Mouse (Mus musculus) ES-E14 (cell line): ENCODE data around the gene Dynll1. TPM values are rescaled to one million over a fixed set of nuclear protein-coding genes. Genes with fewer than 3 reads are reported as not detected.

Experiments
- DNase-seq: peaks from one replicate; pipeline ENCODE4 v3.0.0-alpha.2; 2013; ENCODE audit warnings: low read depth, low spot score
- H3K27ac ChIP-seq: 2 replicates; pipeline ENCODE4 v1.5.1; 2012; ENCODE audit warnings: low read depth, mild to moderate bottlenecking, low read length, moderate library complexity, mixed read lengths; ENCODE audit not compliant: poor library complexity, insufficient read depth, severe bottlenecking
- H3K36me3 ChIP-seq: 2 replicates; pipeline ENCODE4 v1.6.1; 2012; ENCODE audit warnings: mild to moderate bottlenecking, low read length, moderate library complexity, mixed read lengths; ENCODE audit not compliant: control insufficient read depth, poor library complexity, insufficient read depth, severe bottlenecking
- H3K4me1 ChIP-seq, 2 experiments: fragments of 150-350 bp in 1 of 2; sonication (generic) in 1 of 2; 2 replicates each; pipeline ENCODE4 v1.6.1; 2012; ENCODE audit warnings: low read length in 2 of 2, mild to moderate bottlenecking in 1 of 2, mixed read lengths in 1 of 2; ENCODE audit not compliant: control insufficient read depth in 2 of 2, insufficient read depth in 2 of 2, poor library complexity in 1 of 2
- H3K4me3 ChIP-seq, 2 experiments: fragments of 150-350 bp in 1 of 2; sonication (generic) in 1 of 2; 2 replicates each; pipeline ENCODE4 v1.5.1; 2012; ENCODE audit warnings: low read length in 2 of 2, low read depth in 1 of 2, mild to moderate bottlenecking in 1 of 2, mixed read lengths in 1 of 2; ENCODE audit not compliant: insufficient read depth in 1 of 2, poor library complexity in 1 of 2, severe bottlenecking in 1 of 2
- H3K9ac ChIP-seq: 2 replicates; pipeline ENCODE4 v1.6.1; 2012; ENCODE audit warnings: low read depth, mild to moderate bottlenecking, low read length, mixed read lengths; ENCODE audit not compliant: poor library complexity, insufficient read depth, severe bottlenecking
- H3K9me3 ChIP-seq: fragments of 150-350 bp; sonication (generic); 2 replicates; pipeline ENCODE4 v1.6.1; 2012; ENCODE audit warnings: low read depth, mild to moderate bottlenecking, low read length; ENCODE audit not compliant: control insufficient read depth, insufficient read depth
- CHD2 ChIP-seq: IDR thresholded peaks from 2 replicates; pipeline ENCODE4 v1.6.1; 2014; ENCODE audit warnings: mild to moderate bottlenecking, low read depth, low read length, inconsistent platforms
- HCFC1 ChIP-seq: IDR thresholded peaks from 2 replicates; pipeline ENCODE4 v1.6.1; 2012; ENCODE audit warnings: low read length, inconsistent platforms, borderline replicate concordance; ENCODE audit not compliant: insufficient read depth
- MAFK ChIP-seq: IDR thresholded peaks from 2 replicates; pipeline ENCODE4 v1.6.1; 2014; ENCODE audit warnings: mild to moderate bottlenecking, low read depth, low read length, inconsistent platforms; ENCODE audit not compliant: insufficient read depth
- ZC3H11A ChIP-seq: IDR thresholded peaks from 2 replicates; pipeline ENCODE4 v1.6.1; 2012; ENCODE audit warnings: low read depth, mild to moderate bottlenecking, inconsistent platforms, low read length, borderline replicate concordance
- ZNF384 ChIP-seq: IDR thresholded peaks from 2 replicates; pipeline ENCODE4 v1.6.1; 2012; ENCODE audit warnings: low read depth, low read length, inconsistent platforms
- in situ Hi-C, 2 experiments: fragments of 600-800 bp; cut with MboI; formaldehyde crosslinking; loops; one replicate each; pipeline ENCODE4 v1.15.1; 2025; ENCODE audit warnings: low sequenced_read_pairs in 2 of 2, inconsistent platforms in 1 of 2; ENCODE audit not compliant: unreplicated experiment in 2 of 2
- total RNA-seq: library from RNA; depleted of rRNA; stranded (reverse); fragments of 300-350 nt; gene quantifications from 2 replicates; pipeline ENCODE4 v1.2.3, GENCODE M21; 2012

The Dynll1 gene
- total RNA-seq, 1 experiment: 753 TPM

DNA sequence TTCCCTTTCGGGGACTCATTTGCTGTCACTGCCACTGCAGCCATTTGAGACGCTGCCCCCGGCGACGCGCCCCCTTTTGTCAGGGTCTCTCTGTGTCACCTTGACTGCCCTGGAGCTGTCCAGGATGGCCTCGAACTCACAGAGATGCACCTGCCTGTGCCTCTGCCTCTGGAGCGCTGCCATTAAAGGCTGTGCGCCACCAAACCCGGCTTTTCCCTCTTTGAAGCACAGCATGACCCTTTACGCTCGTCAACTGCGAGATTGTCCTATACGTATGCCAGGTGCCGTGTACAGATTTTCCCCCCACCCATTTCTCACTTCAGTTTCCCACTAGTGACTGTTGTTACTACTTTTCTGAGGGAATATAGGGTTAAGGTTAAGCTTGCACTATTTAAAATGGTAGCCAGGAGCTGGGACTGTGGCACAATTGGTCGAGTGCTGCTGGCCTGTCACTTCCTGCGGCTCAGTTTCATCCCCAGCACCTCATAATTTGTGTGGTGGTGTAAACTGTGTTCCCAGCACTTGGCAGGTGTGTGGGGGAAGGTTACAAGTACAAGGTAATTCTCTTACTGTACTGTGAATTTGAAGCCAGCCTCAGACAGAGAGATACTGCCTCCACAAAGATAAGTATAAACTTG is 20.6 kb downstream of the Dynll1 start:
- H3K9ac ChIP-seq: peak overlapping the region; percentile 81
- H3K9me3 ChIP-seq: no peaks in the 10 kb centered on the region
- peaks cover 11% of the 10 kb centered on the region; the same call in 1 of the 2 replicates for H3K36me3 ChIP-seq
- H3K27ac ChIP-seq: no peak overlapping the region
- in situ Hi-C loops: no loop called here
- DNase-seq: peak; percentile 34
- H3K4me3 ChIP-seq: peak overlapping the region; percentile 86 to 91
- H3K4me1 ChIP-seq: peaks cover 0 to 2% of the 10 kb centered on the region in 2 experiments; a peak in 1 of 4 replicates
- TF ChIP-seq HCFC1: no peak
- TF ChIP-seq CHD2: no peak
- TF ChIP-seq MAFK: no peak
- TF ChIP-seq ZC3H11A: no peak
- no peak for TF ChIP-seq ZNF384

DNA sequence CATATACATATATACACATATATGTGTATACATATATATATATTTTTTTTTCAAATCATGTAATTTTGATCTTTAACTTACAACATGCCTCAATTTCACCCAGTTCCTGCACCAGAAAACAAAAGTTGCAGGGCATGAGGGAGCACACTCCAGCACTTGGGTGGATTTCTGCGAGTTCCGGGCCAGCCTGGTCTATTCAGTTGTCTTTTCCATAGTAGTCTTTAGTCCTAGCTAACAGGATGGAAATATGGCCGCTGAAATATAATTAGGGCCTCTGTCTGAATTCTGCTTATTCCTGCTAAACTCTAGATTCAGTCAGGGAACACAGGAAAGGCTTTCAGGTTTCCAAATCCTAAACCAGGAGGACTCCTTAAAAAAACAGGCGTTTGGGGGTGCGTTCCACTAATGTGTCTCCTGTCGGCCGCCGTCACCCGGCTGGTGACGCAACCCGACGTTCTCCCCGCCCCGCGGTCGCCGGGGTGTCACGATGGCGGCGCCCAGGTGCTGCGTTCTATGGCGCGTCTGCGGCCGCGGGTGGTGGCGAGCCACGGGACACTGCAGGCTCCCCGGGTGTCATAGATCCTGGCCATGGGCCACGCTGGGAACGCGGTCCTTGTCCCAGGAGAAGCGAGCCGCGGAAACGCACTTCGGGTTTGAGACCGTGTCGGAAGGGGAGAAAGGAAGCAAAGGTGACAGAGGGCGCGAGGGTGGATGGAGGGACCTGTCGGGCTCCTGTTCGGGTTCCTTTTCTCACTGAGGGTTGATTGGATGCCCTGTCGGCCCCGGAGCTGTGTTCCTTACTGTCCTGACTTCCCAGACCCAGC is 21.4 kb downstream of the Dynll1 start, which contains the start of gene Coq5:
Gene Coq5, plus strand, starts transcription at position 441 of the 824 bp plus-strand sequence.
- TF ChIP-seq CHD2 (no peak), ZNF384 (peak; percentile 95)
- no peak within 1 kb of the TSS for H3K27ac ChIP-seq
- H3K36me3 ChIP-seq: peaks cover 7% of the 10 kb centered on the region; the same call in 1 of the 2 replicates
- peaks cover 0 to 4% of the 10 kb centered on the region in 2 experiments; a peak in 1 of 4 replicates for H3K4me1 ChIP-seq
- DNase-seq: peak; percentile 63
- peak within 1 kb of the TSS; percentile 86 to 91 for H3K4me3 ChIP-seq
- in situ Hi-C loops: no loop called here
- H3K9ac ChIP-seq: peak within 1 kb of the TSS; percentile 81
- H3K9me3 ChIP-seq: no peaks in the 10 kb centered on the region

DNA sequence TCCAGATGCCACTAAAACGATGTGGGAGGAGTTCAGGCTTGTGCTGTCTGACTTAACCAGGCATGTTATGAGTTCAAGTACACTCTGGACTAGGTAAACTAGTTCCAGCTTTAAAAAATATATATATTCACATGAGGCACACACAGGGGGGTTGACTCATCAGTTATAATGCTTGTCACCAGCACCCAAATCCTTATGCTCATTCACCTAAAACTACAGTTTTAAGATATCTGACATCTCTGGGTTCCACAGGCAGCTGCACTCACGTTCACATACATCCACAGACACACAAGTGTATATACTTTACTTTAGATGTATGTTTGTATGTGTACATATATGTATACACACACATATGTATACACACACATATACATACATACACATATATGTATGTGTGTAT is 22.0 kb downstream of the Dynll1 start:
- no peaks in the 10 kb centered on the region for H3K9me3 ChIP-seq
- no peak overlapping the region for H3K4me3 ChIP-seq
- H3K36me3 ChIP-seq: peaks cover 6% of the 10 kb centered on the region; the same call in 1 of the 2 replicates
- TF ChIP-seq ZNF384: no peak
- TF ChIP-seq HCFC1: no peak
- no peak for TF ChIP-seq CHD2
- no peak for TF ChIP-seq MAFK
- TF ChIP-seq ZC3H11A: no peak
- peaks cover 2 to 5% of the 10 kb centered on the region in 2 experiments; a peak in 2 of 4 replicates for H3K4me1 ChIP-seq
- H3K9ac ChIP-seq: no peak overlapping the region
- DNase-seq: no peak
- H3K27ac ChIP-seq: no peak overlapping the region
- in situ Hi-C loops: no loop called here

DNA sequence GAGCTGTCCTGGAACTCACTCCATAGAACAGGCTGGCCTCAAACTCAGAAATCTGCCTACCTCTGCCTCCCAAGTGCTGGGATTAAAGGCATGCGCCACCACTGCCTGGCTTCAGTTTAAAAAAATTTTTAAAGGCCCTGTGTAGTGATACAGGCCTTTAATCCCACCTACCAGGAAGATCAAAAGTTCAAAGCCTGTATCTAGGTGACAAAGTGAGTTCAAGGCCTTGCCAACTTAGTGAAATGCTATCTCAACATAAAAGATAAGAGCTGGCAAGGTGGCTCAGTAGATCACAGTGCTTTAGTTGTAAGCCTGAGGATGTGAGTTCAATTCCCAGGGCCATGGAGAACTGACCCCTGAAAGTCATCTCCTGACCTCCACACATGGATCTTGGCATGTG is 22.7 kb downstream of the Dynll1 start:
- no peak overlapping the region for H3K4me3 ChIP-seq
- H3K9ac ChIP-seq: no peak overlapping the region
- H3K4me1 ChIP-seq: peaks cover 2 to 5% of the 10 kb centered on the region in 2 experiments; a peak in 2 of 4 replicates
- DNase-seq: no peak
- H3K36me3 ChIP-seq: no peaks in the 10 kb centered on the region
- H3K27ac ChIP-seq: no peak overlapping the region
- H3K9me3 ChIP-seq: no peaks in the 10 kb centered on the region
- in situ Hi-C loops: no loop called here
- no peak for TF ChIP-seq ZC3H11A
- TF ChIP-seq ZNF384: no peak
- TF ChIP-seq CHD2: no peak
- TF ChIP-seq HCFC1: no peak
- no peak for TF ChIP-seq MAFK
